Mouse (Mus musculus): ENCODE results near the gene Klhdc4.
A peak's percentile ranks its signal among the peaks of the same experiment; 100 is the strongest.

Gene Klhdc4

DNA sequence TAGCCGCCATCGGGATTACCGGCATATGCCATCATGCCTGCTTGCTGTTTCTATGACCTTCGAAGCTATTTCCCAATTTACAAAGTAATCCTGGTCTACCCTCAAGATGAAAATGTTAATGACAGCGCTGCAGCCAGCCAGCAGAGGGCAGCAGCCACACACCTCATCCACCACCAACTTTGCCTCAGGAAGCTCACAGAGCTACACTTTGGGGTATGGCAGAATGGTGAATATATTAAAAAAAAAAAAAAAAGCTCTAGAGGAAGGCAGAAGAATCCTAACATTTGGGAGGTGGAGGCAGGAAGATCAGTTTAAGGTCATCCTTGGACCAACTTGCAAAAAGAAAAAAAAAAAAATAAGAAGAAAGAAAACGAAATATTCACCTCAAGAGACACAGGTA lies 20.6 kb upstream of the Klhdc4 start:
- DNase-seq (ENCODE audit: low read depth, low spot score) = peak; percentile 60

DNA sequence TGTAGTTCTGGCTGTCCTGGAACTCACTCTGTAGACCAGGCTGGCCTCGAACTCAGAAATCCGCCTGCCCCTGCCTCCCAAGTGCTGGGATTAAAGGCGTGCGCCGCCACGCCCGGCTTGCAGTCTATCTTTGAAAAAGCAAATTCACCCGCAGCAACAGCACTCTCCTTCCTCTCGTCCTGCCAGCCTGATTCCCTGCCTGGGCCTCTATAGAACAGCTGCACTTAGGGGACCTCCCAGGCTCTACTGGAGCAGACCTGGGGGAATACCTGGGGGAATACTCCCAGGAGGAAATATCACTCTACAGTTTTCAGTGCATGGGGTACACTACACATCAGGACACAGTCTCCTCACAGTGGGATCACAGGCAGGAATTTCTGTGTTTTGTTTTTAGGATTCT lies 19.9 kb upstream of the Klhdc4 start:
- DNase-seq (ENCODE audit: low read depth, low spot score) = no peak

GRCm38 (mm10) chr8:121848495-121848894 lies 19.1 kb upstream of the Klhdc4 start:
- DNase-seq (ENCODE audit: low read depth, low spot score) = no peak

GRCm38 (mm10) chr8:121847987-121848386 lies 18.6 kb upstream of the Klhdc4 start:
- no peak for DNase-seq (ENCODE audit: low read depth, low spot score)

DNA sequence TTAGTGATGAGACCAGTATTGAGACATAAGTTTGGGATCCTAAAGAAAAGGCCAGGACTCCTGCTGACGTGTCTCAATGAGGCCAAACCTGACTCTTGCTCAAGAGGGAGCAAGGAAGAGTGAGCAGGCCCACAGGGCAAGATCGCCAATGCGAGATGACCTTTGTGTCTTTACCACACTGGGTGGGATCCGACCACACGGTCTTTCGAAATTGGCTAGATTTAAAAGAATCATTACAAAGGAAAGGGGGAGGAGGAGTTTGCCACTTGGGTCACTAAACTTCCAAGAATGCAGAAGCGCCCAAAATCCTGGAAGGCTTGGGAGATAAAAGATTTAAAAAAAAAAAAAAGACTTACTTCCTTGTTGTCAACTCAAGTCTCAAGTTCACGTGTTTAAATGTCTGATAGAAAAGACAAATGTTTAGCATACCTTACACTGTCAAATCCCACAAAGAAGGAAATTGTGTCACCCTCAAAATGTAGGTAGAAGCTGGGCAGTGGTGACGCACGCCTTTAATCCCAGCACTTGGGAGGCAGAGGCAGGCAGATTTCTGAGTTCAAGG lies 18.0 kb upstream of the Klhdc4 start:
- no peak for DNase-seq (ENCODE audit: low read depth, low spot score)

GRCm38 (mm10) chr8:121846815-121847214 lies 17.4 kb upstream of the Klhdc4 start:
- no peak for DNase-seq (ENCODE audit: low read depth, low spot score)

- DNase-seq (ENCODE audit: low read depth, low spot score) = no peak
Observed at GRCm38 (mm10) chr8:121844765-121845164, 15.4 kb upstream of the Klhdc4 start.

- no peak for DNase-seq (ENCODE audit: low read depth, low spot score)
Observed at GRCm38 (mm10) chr8:121843184-121843733, 13.9 kb upstream of the Klhdc4 start.

DNA sequence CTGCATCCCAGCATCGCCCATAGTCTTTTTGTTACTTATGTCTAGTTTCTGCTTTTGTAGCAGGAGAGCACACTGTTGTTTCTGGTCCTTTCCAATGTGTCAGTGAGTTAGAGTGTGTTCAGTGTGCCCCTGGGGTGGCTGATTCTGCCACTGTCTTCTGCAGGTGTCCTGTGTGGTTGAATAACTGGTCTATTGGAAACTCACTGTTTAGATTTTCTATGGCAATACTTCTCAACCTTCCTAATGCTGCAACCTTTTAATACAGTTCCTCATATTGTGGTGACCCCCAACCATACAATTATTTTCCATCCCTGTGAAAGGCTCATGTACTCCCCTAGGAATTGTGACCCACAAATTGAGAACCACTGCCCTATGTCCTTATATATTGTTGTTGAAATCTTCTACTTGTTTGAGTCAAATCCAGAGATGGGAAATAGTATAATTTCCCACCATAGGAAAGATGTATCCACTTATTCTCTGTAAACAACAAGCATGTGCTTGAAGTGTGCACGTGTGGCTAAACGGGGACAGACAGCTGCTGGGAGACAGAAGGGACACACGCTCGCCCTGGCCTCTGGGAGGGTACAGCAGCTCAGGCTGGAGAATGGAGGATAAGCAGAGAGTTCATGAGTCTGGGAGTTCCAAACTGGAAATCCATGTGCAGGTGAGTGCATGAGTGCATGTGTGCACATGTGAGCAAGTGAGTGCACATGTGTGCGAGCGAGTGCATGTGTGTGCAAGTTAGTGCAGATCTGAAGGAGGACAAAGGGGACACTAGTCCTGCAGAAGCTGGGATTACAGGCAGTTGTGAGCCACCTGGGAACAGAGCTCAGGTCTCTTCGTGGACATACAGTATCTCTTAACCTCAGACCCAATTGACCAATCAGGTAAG lies 12.9 kb upstream of the Klhdc4 start:
- DNase-seq (ENCODE audit: low read depth, low spot score) = no peak

DNA sequence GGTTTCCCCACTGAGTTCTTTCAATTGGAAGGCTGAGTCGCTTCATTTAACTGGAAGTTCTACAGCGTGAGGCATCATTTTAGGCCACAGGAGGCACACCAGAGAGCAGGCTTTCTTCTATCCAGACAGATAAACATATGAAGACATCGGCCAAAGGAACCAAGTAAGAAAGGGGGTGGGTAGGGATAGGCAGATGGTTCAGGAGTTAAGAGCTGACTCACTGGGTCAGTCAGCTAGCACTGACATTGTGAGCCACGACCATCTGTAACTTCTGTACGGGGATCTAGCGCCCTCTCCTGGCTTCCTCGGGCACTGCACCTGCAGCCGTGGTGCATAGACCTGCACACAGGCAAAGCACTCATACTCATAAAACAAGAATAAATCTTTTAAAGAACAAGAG lies 11.9 kb upstream of the Klhdc4 start:
- no peak for DNase-seq (ENCODE audit: low read depth, low spot score)

DNA sequence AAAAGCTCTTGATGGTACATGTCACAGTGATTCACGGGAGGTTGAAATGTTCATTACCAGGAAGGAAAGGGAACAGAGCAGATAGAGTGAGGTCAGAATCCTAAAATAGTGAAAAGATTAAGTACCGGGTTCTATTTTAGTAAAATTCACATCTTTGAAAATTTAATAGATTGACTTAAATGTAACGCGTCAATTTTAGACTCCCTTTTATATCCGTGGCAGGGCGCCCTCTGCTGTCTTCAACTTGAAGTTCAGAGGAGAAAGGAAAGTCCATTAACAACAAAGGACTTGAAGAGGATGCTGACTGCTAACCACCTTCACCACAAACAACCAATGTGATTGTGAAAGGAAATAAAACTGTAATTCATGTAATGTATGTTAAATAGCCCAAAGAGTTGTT lies 3.1 kb upstream of the Klhdc4 start:
- no peak for DNase-seq (ENCODE audit: low read depth, low spot score)

- DNase-seq (ENCODE audit: low read depth, low spot score) = no peak
Observed at GRCm38 (mm10) chr8:121832061-121832460, 2.7 kb upstream of the Klhdc4 start.

- DNase-seq (ENCODE audit: low read depth, low spot score) = no peak
Observed at GRCm38 (mm10) chr8:121829777-121830362, 501 bp upstream of the Klhdc4 start.

GRCm38 (mm10) chr8:121828376-121829023 lies 869 bp downstream of the Klhdc4 start:
- no peak for DNase-seq (ENCODE audit: low read depth, low spot score)

DNA sequence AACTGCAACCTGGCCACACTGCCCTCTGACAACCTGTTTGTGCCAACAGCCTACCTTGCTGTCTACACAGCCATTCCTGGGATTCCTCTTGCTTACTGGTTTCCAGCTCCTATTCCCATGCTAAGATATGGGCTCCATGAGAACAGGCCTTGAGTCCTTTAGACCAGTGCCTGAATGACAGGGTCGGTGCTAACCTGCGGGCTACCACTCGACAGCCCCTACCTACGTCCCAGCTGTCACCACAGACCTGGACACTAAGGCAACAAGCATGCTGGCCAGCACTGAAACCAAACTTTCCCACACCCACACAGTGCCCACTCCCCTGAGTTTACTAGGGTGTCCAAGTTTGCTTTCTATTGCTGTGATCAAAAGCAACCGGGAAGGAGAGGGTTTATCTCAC lies 1.6 kb downstream of the Klhdc4 start:
- no peak for DNase-seq (ENCODE audit: low read depth, low spot score)

GRCm38 (mm10) chr8:121821770-121822169 lies 7.6 kb downstream of the Klhdc4 start:
- no peak for DNase-seq (ENCODE audit: low read depth, low spot score)

DNA sequence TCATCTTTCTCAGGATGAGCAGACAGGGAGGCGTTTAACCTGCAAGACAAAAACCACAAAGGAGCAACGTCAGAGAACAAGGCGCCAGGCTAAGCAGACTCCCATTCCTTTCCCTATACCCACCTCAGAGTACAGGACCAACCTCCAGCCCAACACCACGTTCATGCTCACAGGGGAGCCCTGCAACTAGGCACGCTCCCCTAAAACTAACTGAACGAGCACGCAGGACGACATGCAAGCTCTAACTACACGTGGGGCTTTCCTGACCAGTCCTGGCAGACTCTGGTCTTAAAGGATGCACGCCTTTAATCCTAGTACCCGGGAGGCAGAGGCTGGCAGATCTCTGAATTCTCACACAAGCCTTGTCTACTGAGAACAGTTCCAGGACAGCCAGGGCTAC lies 8.0 kb downstream of the Klhdc4 start:
- DNase-seq (ENCODE audit: low read depth, low spot score) = no peak

GRCm38 (mm10) chr8:121820840-121821239 lies 8.5 kb downstream of the Klhdc4 start:
- DNase-seq (ENCODE audit: low read depth, low spot score) = no peak

DNA sequence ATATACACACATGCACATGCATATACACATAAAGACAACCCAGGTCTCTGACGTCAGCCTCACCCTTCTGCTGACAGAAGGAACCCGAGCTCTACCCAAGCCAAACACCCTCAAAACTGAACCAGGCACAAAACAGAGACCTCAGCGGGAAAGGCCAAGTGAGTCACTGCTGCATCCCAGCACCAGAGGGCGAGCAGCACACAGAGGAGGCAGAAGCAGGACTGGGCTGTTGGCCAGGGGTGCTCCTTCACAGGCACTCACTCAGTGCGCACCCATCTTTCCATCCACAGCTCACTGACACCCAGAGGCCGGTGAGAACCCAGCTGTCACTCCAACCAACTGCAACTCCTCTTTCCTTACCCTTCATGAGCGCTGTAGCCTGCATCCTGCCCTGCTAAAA lies 11.1 kb downstream of the Klhdc4 start:
- DNase-seq (ENCODE audit: low read depth, low spot score) = peak; percentile 13

DNA sequence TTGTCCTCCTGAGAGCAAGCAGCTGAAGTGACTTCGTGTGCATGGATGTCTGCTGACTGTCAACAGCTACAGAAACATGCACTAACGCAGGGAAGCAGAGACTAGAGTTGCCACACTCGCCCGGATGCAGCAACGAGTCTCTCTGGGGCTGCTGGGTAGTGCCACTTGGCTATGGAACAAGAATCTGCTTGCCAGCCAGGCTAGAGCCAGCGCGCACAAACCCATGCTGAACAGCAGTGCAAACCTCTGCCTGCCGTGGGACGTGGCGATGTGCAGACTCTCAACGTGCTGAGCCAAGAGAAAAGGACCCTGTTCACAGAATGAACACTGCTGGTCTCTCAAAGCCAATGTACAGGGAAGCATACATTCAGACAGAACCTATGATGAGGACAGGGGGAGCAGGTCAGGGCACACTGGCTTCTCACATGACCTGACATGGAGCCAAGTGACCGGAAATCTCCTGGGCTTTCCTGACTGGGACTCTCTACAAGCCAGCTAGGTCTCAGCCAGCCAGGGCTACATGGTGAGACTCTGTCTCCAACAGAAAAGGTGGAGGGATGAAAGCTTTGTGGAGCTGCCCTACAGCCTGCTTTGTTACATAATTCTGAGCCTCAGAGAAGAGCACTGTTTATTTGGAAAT lies 17.3 kb downstream of the Klhdc4 start:
- no peak for DNase-seq (ENCODE audit: low read depth, low spot score)

DNA sequence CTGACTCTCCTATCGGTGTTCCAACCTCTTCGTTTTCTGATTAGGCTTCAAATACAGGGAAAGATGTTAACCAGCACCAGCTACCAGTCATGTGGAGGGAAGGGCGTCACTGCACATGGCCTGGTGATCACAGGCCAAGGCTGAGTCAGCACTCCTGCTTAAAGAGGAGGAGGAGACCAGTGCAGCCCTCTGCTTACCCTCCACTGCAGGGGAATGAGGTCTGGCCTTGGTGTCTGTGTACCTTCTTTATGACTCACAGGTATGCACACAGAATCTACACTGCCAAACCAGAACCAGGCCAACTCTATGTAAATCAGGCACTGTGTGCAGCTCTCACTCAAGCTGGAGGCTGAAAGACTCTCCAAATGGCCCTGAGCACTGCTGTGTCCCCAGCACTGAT lies 17.9 kb downstream of the Klhdc4 start:
- DNase-seq (ENCODE audit: low read depth, low spot score) = no peak
